Comparison of ENCODE assay signal across 23 mouse cellular contexts in the genomic region with DNA sequence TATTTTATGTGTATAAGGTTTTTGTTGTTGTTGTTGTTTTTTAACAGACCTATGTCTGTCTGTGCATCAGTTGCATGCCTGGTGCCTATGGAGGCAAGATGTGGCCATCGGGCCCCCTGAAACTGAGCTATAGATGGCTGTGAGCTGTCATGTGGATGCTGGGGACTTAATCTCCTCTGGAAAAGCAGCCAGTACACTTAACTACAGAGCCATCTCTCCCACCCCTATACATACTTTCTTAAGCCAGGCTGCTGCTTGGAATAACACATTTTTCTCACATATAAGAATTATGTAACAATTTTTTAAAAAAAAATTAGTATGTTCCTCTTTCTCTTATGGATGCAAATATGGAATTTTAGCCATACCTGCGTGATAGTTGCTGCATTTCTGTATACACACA. TPM values are rescaled to one million over a fixed set of nuclear protein-coding genes. Genes with fewer than 3 reads are reported as not detected.
A peak's percentile ranks its signal among the peaks of the same experiment; 100 is the strongest.
DNase-seq lines count a peak whose midpoint lies in the region; TF ChIP-seq lines count a peak whose summit lies in the region.
"Had no signal": no experiment of that assay in that cellular context is flagged by ENCODE, and none has a peak within 500 bp of the region (broad histone marks: within the 10 kb centered on the region; RNA-seq: fewer than 3 reads in every experiment).

No protein-coding gene starts in this region.

- no peak for DNase-seq in gastrocnemius, adult 2 months
- no peak for DNase-seq in gastrocnemius, postnatal 14 days
- no peak for DNase-seq in left cerebral cortex, adult 2 months (ENCODE audit: extremely low spot score in 1 of 2, low spot score in 2 of 2)
- DNase-seq in left cerebral cortex, adult 18-20 months (ENCODE audit: low spot score in 2 of 2), result no peak
- DNase-seq in right cerebral cortex, postnatal 36 days (ENCODE audit: low spot score in 2 of 2), result peak; percentile 16 to 17
- DNase-seq in right cerebral cortex, postnatal 14 days, result no peak
- peak; percentile 66 for DNase-seq in telencephalon, adult 2 months (ENCODE audit: low read depth, low spot score)
- DNase-seq in heart, adult 18-20 months, result no peak
- DNase-seq: adrenal gland, adult 8-10 months; adrenal gland, postnatal 25 days; cerebellum, adult 18-20 months; cerebellum, adult 9-10 months; cerebellum, postnatal 14 days; gastrocnemius, postnatal 10 days had no signal

- intact Hi-C loops in gastrocnemius, adult 2 months (cut with DNase I), result no loop called here
- intact Hi-C loops in gastrocnemius, postnatal 14 days (cut with DNase I; ENCODE audit: low total_unique reads), result no loop called here
- intact Hi-C loops in left cerebral cortex, adult 2 months (cut with DNase I), result no loop called here

- peak overlapping the region; percentile 73 for H3K27ac ChIP-seq in gastrocnemius, adult 2 months
- H3K27ac ChIP-seq in left cerebral cortex, adult 2 months, result peak overlapping the region; percentile 88
- H3K27ac ChIP-seq: embryonic facial prominence, embryonic 12.5 days; embryonic facial prominence, embryonic 15.5 days; forebrain, embryonic 15.5 days; hindbrain, embryonic 12.5 days; hindbrain, embryonic 15.5 days had no signal

- no peak for TF ChIP-seq CTCF in gastrocnemius, adult 2 months (IDR thresholded peaks at IDR 0.05)
- TF ChIP-seq CTCF in left cerebral cortex, adult 2 months (IDR thresholded peaks at IDR 0.05), result no peak

- H3K4me3 ChIP-seq in gastrocnemius, adult 2 months, result no peak overlapping the region
- no peak overlapping the region for H3K4me3 ChIP-seq in left cerebral cortex, adult 2 months
- H3K4me3 ChIP-seq: embryonic facial prominence, embryonic 12.5 days; embryonic facial prominence, embryonic 15.5 days; forebrain, embryonic 15.5 days; hindbrain, embryonic 12.5 days; hindbrain, embryonic 15.5 days had no signal

RNA-seq across cellular contexts. Expression of gene Cldn24, which starts 38.4 kb away (rescaled TPM):
- total RNA-seq in gastrocnemius, adult 2 months (2021), result not detected
- not detected for total RNA-seq in gastrocnemius, postnatal 14 days (2021)
- not detected for total RNA-seq in left cerebral cortex, adult 2 months (2021)
- not detected for total RNA-seq in left cerebral cortex, adult 18-20 months (2021)
- total RNA-seq in heart, adult 18-20 months (2021), result not detected
- total RNA-seq: adrenal gland, adult 8-10 months; adrenal gland, postnatal 25 days; gastrocnemius, postnatal 10 days; gastrocnemius, postnatal 4 days; heart, postnatal 25 days; hematopoietic stem cell, adult 5-6 weeks; MEL had no signal

RNA-seq across cellular contexts. Expression of gene Cldn22, which starts 40.7 kb away (rescaled TPM):
- under 1 TPM; 0.31 TPM for total RNA-seq in gastrocnemius, adult 2 months (2021)
- total RNA-seq in gastrocnemius, postnatal 14 days (2021), result under 1 TPM in 1 of 2 experiments, not detected in 1; 0.29 TPM
- under 1 TPM in 1 of 2 experiments, not detected in 1; 0.58 TPM for total RNA-seq in left cerebral cortex, adult 2 months (2021)
- total RNA-seq in left cerebral cortex, adult 18-20 months (2021), result 1 to 10 TPM in 1 of 2 experiments, under 1 TPM in 1; 0.63 to 1.3 TPM
- total RNA-seq in heart, adult 18-20 months (2021), result under 1 TPM in 1 of 2 experiments, not detected in 1; 0.49 TPM
- total RNA-seq: heart, postnatal 25 days; hematopoietic stem cell, adult 5-6 weeks; MEL had no signal

Comparison
In these comparisons a context has a peak if more than half of its experiments do, and no peak if none do; other contexts are left out.
1. DNase-seq: peak in right cerebral cortex, postnatal 36 days (2 of 2) and telencephalon, adult 2 months (single experiment); none in gastrocnemius, adult 2 months (single experiment), gastrocnemius, postnatal 14 days (single experiment), left cerebral cortex, adult 2 months (0 of 2), left cerebral cortex, adult 18-20 months (0 of 2), right cerebral cortex, postnatal 14 days (single experiment) and heart, adult 18-20 months (0 of 2).